Mouse (Mus musculus): ENCODE results near the gene Hltf. TPM values are rescaled to one million over a fixed set of nuclear protein-coding genes. Genes with fewer than 3 reads are reported as not detected.
A peak's percentile ranks its signal among the peaks of the same experiment; 100 is the strongest.
"Not testable (repeated sequence)": the region's sequence is repeated elsewhere in the genome, so short reads cannot be mapped to it uniquely, and the experiment has no call there.

Gene Hltf
- polyA plus RNA-seq (2014; fragmentation: Nextera tagmentation; extraction: Ambion mirVana): 20.1 and 27.5 TPM in 2 replicates

- H3K9me3 ChIP-seq (ENCODE audit: control insufficient read depth, low read length): no peaks in the 10 kb centered on the region
- H3K4me3 ChIP-seq (ENCODE audit: low read depth, low read length): peak within 1 kb of the TSS; percentile 76
- peak within 1 kb of the TSS; percentile 77 for H3K9ac ChIP-seq (ENCODE audit: low read length)
- ATAC-seq (ENCODE audit: low FRiP score) (peak; percentile 100), DNase-seq (ENCODE audit: low spot score, missing footprints) (peak; percentile 99)
- 0 out of 2 replicates have a peak, but pooled peaks cover 2% of the 10 kb centered on the region for H3K36me3 ChIP-seq (ENCODE audit: control insufficient read depth, insufficient read depth, low read length)
- no peaks in the 10 kb centered on the region for H3K27me3 ChIP-seq (ENCODE audit: control insufficient read depth, insufficient read depth, low read length)
- peak within 1 kb of the TSS; percentile 56 for H3K4me2 ChIP-seq
- WGBS: under 1% methylated on average over 48 of the region's 54 CpGs
- peak within 1 kb of the TSS; percentile 68 for H3K27ac ChIP-seq (ENCODE audit: low read depth, low read length)
- peaks cover 6% of the 10 kb centered on the region for H3K4me1 ChIP-seq (ENCODE audit: control insufficient read depth, insufficient read depth, low read length)
Measured at GRCm38 (mm10) chr3:20057306-20058196, at the start of gene Hltf. Gene Hltf, plus strand, starts transcription at chr3:20057811.

GRCm38 (mm10) chr3:20010464-20010863 lies 47.1 kb upstream of the Hltf start:
- Histone ChIP-seq H3K36me3 (ENCODE audit: control insufficient read depth, insufficient read depth, low read length) (no peaks in the 10 kb centered on the region), H3K9ac (ENCODE audit: low read length) (no peak overlapping the region), H3K4me2 (no peak overlapping the region), H3K9me3 (ENCODE audit: control insufficient read depth, low read length) (no peaks in the 10 kb centered on the region), H3K27ac (ENCODE audit: low read depth, low read length) (no peak overlapping the region; the same call in 1 of the 2 replicates), H3K27me3 (ENCODE audit: control insufficient read depth, insufficient read depth, low read length) (no peaks in the 10 kb centered on the region), H3K4me3 (ENCODE audit: low read depth, low read length) (no peak overlapping the region), H3K4me1 (ENCODE audit: control insufficient read depth, insufficient read depth, low read length) (no peaks in the 10 kb centered on the region)
- 84% methylated on average over 9 of the region's 9 CpGs for WGBS
- no peak for DNase-seq (ENCODE audit: low spot score, missing footprints)
- no peak for ATAC-seq (ENCODE audit: low FRiP score)

- not testable (repeated sequence) for H3K4me1 ChIP-seq (ENCODE audit: control insufficient read depth, insufficient read depth, low read length); ATAC-seq (ENCODE audit: low FRiP score); H3K4me2 ChIP-seq; H3K27ac ChIP-seq (ENCODE audit: low read depth, low read length); DNase-seq (ENCODE audit: low spot score, missing footprints); H3K9me3 ChIP-seq (ENCODE audit: control insufficient read depth, low read length); H3K27me3 ChIP-seq (ENCODE audit: control insufficient read depth, insufficient read depth, low read length); H3K4me3 ChIP-seq (ENCODE audit: low read depth, low read length); H3K9ac ChIP-seq (ENCODE audit: low read length); H3K36me3 ChIP-seq (ENCODE audit: control insufficient read depth, insufficient read depth, low read length)
- WGBS: 80% methylated on average over 7 of the region's 7 CpGs
Measured at GRCm38 (mm10) chr3:20010905-20011304, 46.7 kb upstream of the Hltf start.

- H3K36me3 ChIP-seq (ENCODE audit: control insufficient read depth, insufficient read depth, low read length): no peaks in the 10 kb centered on the region
- DNase-seq (ENCODE audit: low spot score, missing footprints) (no peak), ATAC-seq (ENCODE audit: low FRiP score) (no peak)
- no peak overlapping the region for H3K27ac ChIP-seq (ENCODE audit: low read depth, low read length)
- no peak overlapping the region for H3K9ac ChIP-seq (ENCODE audit: low read length)
- no peak overlapping the region for H3K4me2 ChIP-seq
- 95% methylated on average over 2 of the region's 2 CpGs for WGBS
- H3K4me1 ChIP-seq (ENCODE audit: control insufficient read depth, insufficient read depth, low read length): no peaks in the 10 kb centered on the region
- H3K9me3 ChIP-seq (ENCODE audit: control insufficient read depth, low read length): no peaks in the 10 kb centered on the region
- H3K27me3 ChIP-seq (ENCODE audit: control insufficient read depth, insufficient read depth, low read length): no peaks in the 10 kb centered on the region
- no peak overlapping the region for H3K4me3 ChIP-seq (ENCODE audit: low read depth, low read length)
Measured at GRCm38 (mm10) chr3:20014454-20014853, 43.2 kb upstream of the Hltf start.

GRCm38 (mm10) chr3:20018076-20018475 lies 39.5 kb upstream of the Hltf start:
- WGBS: 91% methylated on average over 8 of the region's 8 CpGs
- no peaks in the 10 kb centered on the region for H3K4me1 ChIP-seq (ENCODE audit: control insufficient read depth, insufficient read depth, low read length)
- H3K36me3 ChIP-seq (ENCODE audit: control insufficient read depth, insufficient read depth, low read length): no peaks in the 10 kb centered on the region
- H3K4me3 ChIP-seq (ENCODE audit: low read depth, low read length): no peak overlapping the region
- H3K4me2 ChIP-seq: no peak overlapping the region
- H3K9me3 ChIP-seq (ENCODE audit: control insufficient read depth, low read length): no peaks in the 10 kb centered on the region
- DNase-seq (ENCODE audit: low spot score, missing footprints) (peak; percentile 35), ATAC-seq (ENCODE audit: low FRiP score) (no peak)
- no peak overlapping the region for H3K27ac ChIP-seq (ENCODE audit: low read depth, low read length)
- no peak overlapping the region for H3K9ac ChIP-seq (ENCODE audit: low read length)
- no peaks in the 10 kb centered on the region for H3K27me3 ChIP-seq (ENCODE audit: control insufficient read depth, insufficient read depth, low read length)

GRCm38 (mm10) chr3:20023832-20024231 lies 33.8 kb upstream of the Hltf start:
- no peak overlapping the region for H3K9ac ChIP-seq (ENCODE audit: low read length)
- no peak for DNase-seq (ENCODE audit: low spot score, missing footprints)
- H3K4me1 ChIP-seq (ENCODE audit: control insufficient read depth, insufficient read depth, low read length): no peaks in the 10 kb centered on the region
- H3K9me3 ChIP-seq (ENCODE audit: control insufficient read depth, low read length): no peaks in the 10 kb centered on the region
- H3K4me2 ChIP-seq: no peak overlapping the region
- no peak overlapping the region for H3K4me3 ChIP-seq (ENCODE audit: low read depth, low read length)
- no peak overlapping the region for H3K27ac ChIP-seq (ENCODE audit: low read depth, low read length)
- H3K27me3 ChIP-seq (ENCODE audit: control insufficient read depth, insufficient read depth, low read length): no peaks in the 10 kb centered on the region
- peaks cover 3% of the 10 kb centered on the region; the same call in 1 of the 2 replicates for H3K36me3 ChIP-seq (ENCODE audit: control insufficient read depth, insufficient read depth, low read length)
- 64% methylated on average over 1 of the region's 1 CpGs for WGBS
- ATAC-seq (ENCODE audit: low FRiP score): no peak

GRCm38 (mm10) chr3:20026481-20026880 lies 31.1 kb upstream of the Hltf start:
- ATAC-seq (ENCODE audit: low FRiP score) (no peak), DNase-seq (ENCODE audit: low spot score, missing footprints) (no peak)
- H3K27ac ChIP-seq (ENCODE audit: low read depth, low read length): no peak overlapping the region
- H3K27me3 ChIP-seq (ENCODE audit: control insufficient read depth, insufficient read depth, low read length): no peaks in the 10 kb centered on the region
- peaks cover 3% of the 10 kb centered on the region; the same call in 1 of the 2 replicates for H3K36me3 ChIP-seq (ENCODE audit: control insufficient read depth, insufficient read depth, low read length)
- no peak overlapping the region for H3K9ac ChIP-seq (ENCODE audit: low read length)
- no peak overlapping the region for H3K4me2 ChIP-seq
- no peak overlapping the region for H3K4me3 ChIP-seq (ENCODE audit: low read depth, low read length)
- no peaks in the 10 kb centered on the region for H3K4me1 ChIP-seq (ENCODE audit: control insufficient read depth, insufficient read depth, low read length)
- no peaks in the 10 kb centered on the region for H3K9me3 ChIP-seq (ENCODE audit: control insufficient read depth, low read length)

GRCm38 (mm10) chr3:20026996-20027689 lies 30.5 kb upstream of the Hltf start:
- H3K4me2 ChIP-seq: no peak overlapping the region
- H3K9ac ChIP-seq (ENCODE audit: low read length): no peak overlapping the region
- DNase-seq (ENCODE audit: low spot score, missing footprints) (peak; percentile 39), ATAC-seq (ENCODE audit: low FRiP score) (no peak)
- no peak overlapping the region for H3K27ac ChIP-seq (ENCODE audit: low read depth, low read length)
- no peaks in the 10 kb centered on the region for H3K4me1 ChIP-seq (ENCODE audit: control insufficient read depth, insufficient read depth, low read length)
- no peaks in the 10 kb centered on the region for H3K27me3 ChIP-seq (ENCODE audit: control insufficient read depth, insufficient read depth, low read length)
- H3K9me3 ChIP-seq (ENCODE audit: control insufficient read depth, low read length): no peaks in the 10 kb centered on the region
- peaks cover 3% of the 10 kb centered on the region; the same call in 1 of the 2 replicates for H3K36me3 ChIP-seq (ENCODE audit: control insufficient read depth, insufficient read depth, low read length)
- no peak overlapping the region for H3K4me3 ChIP-seq (ENCODE audit: low read depth, low read length)
- whole genome bisulfite sequencing: 92% methylated on average over 8 of the region's 8 CpGs

GRCm38 (mm10) chr3:20027788-20028187 lies 29.8 kb upstream of the Hltf start:
- Histone ChIP-seq H3K4me3 (ENCODE audit: low read depth, low read length) (no peak overlapping the region), H3K27ac (ENCODE audit: low read depth, low read length) (no peak overlapping the region), H3K4me1 (ENCODE audit: control insufficient read depth, insufficient read depth, low read length) (no peaks in the 10 kb centered on the region), H3K9me3 (ENCODE audit: control insufficient read depth, low read length) (no peaks in the 10 kb centered on the region), H3K4me2 (no peak overlapping the region), H3K27me3 (ENCODE audit: control insufficient read depth, insufficient read depth, low read length) (no peaks in the 10 kb centered on the region), H3K36me3 (ENCODE audit: control insufficient read depth, insufficient read depth, low read length) (peaks cover 3% of the 10 kb centered on the region; the same call in 1 of the 2 replicates), H3K9ac (ENCODE audit: low read length) (no peak overlapping the region)
- ATAC-seq (ENCODE audit: low FRiP score) (no peak), DNase-seq (ENCODE audit: low spot score, missing footprints) (no peak)
- WGBS: 92% methylated on average over 5 of the region's 5 CpGs

Data from midbrain, embryonic 11.5 days (tissue).